Mouse (Mus musculus) embryonic facial prominence, embryonic 14.5 days (tissue): ENCODE results near the gene Gns. TPM values are rescaled to one million over a fixed set of nuclear protein-coding genes. Genes with fewer than 3 reads are reported as not detected.

ENCODE experiments used
- ATAC-seq: fragments of 200-750 bp; cut with Nextera tagmentation; 2 replicates; pipeline ENCODE4 v1.8.0; 2017; ENCODE audit warnings: low read depth, moderate number of reproducible peaks, moderate TSS enrichment
- DNase-seq: peaks from one replicate; pipeline ENCODE4 v3.0.0-alpha.2; 2015; ENCODE audit warnings: low spot score
- H3K27ac ChIP-seq: fragments of 300-500 bp; sonication (generic); replicated peaks from 2 replicates; pipeline ENCODE4 v1.5.1; 2014; ENCODE audit warnings: low read depth, mild to moderate bottlenecking, low read length, moderate library complexity
- H3K27me3 ChIP-seq: fragments of 300-500 bp; sonication (generic); replicated peaks from 2 replicates; pipeline ENCODE4 v1.6.1; 2014; ENCODE audit warnings: low read length; ENCODE audit not compliant: control insufficient read depth, insufficient read depth
- H3K36me3 ChIP-seq: fragments of 300-500 bp; sonication (generic); 2 replicates; pipeline ENCODE4 v1.6.1; 2014; ENCODE audit warnings: low read length, mixed read lengths; ENCODE audit not compliant: control insufficient read depth, insufficient read depth
- H3K4me1 ChIP-seq: fragments of 300-500 bp; sonication (generic); 2 replicates; pipeline ENCODE4 v1.6.1; 2014; ENCODE audit warnings: antibody characterized with exemption, low read length; ENCODE audit not compliant: control insufficient read depth, insufficient read depth
- H3K4me2 ChIP-seq: fragments of 300-500 bp; sonication (generic); 2 replicates; pipeline ENCODE4 v1.6.1; 2014; ENCODE audit warnings: low read depth, mild to moderate bottlenecking, low read length, moderate library complexity, mixed read lengths
- H3K4me3 ChIP-seq: fragments of 300-500 bp; sonication (generic); 2 replicates; pipeline ENCODE4 v1.5.1; 2014; ENCODE audit warnings: low read depth, mild to moderate bottlenecking, low read length
- H3K9ac ChIP-seq: fragments of 300-500 bp; sonication (generic); 2 replicates; pipeline ENCODE4 v1.6.1; 2014; ENCODE audit warnings: low read depth, mild to moderate bottlenecking, low read length, moderate library complexity, mixed read lengths
- H3K9me3 ChIP-seq: fragments of 300-500 bp; sonication (generic); 2 replicates; pipeline ENCODE4 v1.6.1; 2016; ENCODE audit warnings: low read length; ENCODE audit not compliant: control insufficient read depth
- WGBS: fragments of 180-500 bp; shearing (Covaris S2); extraction: QIAGEN DNeasy Blood & Tissue Kit; methylation state at CpG from one replicate; pipeline ENCODE4 v1.1.7; 2014; 5-methylcytosine and 5-hydroxymethylcytosine counted together
- polyA plus RNA-seq: library from polyadenylated mRNA; unstranded; fragments of >200 nt; fragmentation: Nextera tagmentation; extraction: Ambion mirVana; gene quantifications from 2 replicates; pipeline ENCODE4 v1.2.1, GENCODE M21; 2014

The Gns gene
- polyA plus RNA-seq, 1 experiment from 2014 or later, result 58.8 TPM

- Histone ChIP-seq H3K4me1 (0 out of 2 replicates have a peak, but pooled peaks cover 3% of the 10 kb centered on the region), H3K27ac (no peak overlapping the region), H3K4me2 (no peak overlapping the region), H3K9ac (no peak overlapping the region), H3K4me3 (no peak overlapping the region), H3K9me3 (no peaks in the 10 kb centered on the region), H3K36me3 (peaks cover 84% of the 10 kb centered on the region), H3K27me3 (no peaks in the 10 kb centered on the region)
- WGBS, result 21% methylated on average over 9 of the region's 9 CpGs
- DNase-seq (peak; percentile 83), ATAC-seq (peak; percentile 90)
Observed at GRCm38 (mm10) chr10:121386347-121386746, 21.5 kb downstream of the Gns start.

- Histone ChIP-seq H3K4me3 (no peak overlapping the region), H3K27ac (no peak overlapping the region), H3K36me3 (peaks cover 87% of the 10 kb centered on the region), H3K9me3 (no peaks in the 10 kb centered on the region), H3K4me1 (0 out of 2 replicates have a peak, but pooled peaks cover 3% of the 10 kb centered on the region), H3K4me2 (no peak overlapping the region), H3K27me3 (no peaks in the 10 kb centered on the region), H3K9ac (no peak overlapping the region)
- ATAC-seq (no peak), DNase-seq (no peak)
- WGBS, result 67% methylated on average over 10 of the region's 10 CpGs
Observed at GRCm38 (mm10) chr10:121390602-121391001, 25.7 kb downstream of the Gns start.

- no peak overlapping the region for H3K27ac ChIP-seq
- no peak overlapping the region for H3K9ac ChIP-seq
- no peaks in the 10 kb centered on the region for H3K9me3 ChIP-seq
- peaks cover 97% of the 10 kb centered on the region for H3K36me3 ChIP-seq
- no peaks in the 10 kb centered on the region for H3K27me3 ChIP-seq
- H3K4me2 ChIP-seq, result no peak overlapping the region
- ATAC-seq, result no peak
- no peak for DNase-seq
- WGBS, result 97% methylated on average over 8 of the region's 8 CpGs
- no peaks in the 10 kb centered on the region for H3K4me1 ChIP-seq
- H3K4me3 ChIP-seq, result no peak overlapping the region
Observed at GRCm38 (mm10) chr10:121391901-121392300, 27.0 kb downstream of the Gns start.

- 64% methylated on average over 6 of the region's 6 CpGs for WGBS
- no peaks in the 10 kb centered on the region for H3K27me3 ChIP-seq
- peak; percentile 32 for ATAC-seq
Observed at GRCm38 (mm10) chr10:121394270-121394669, 29.4 kb downstream of the Gns start.

GRCm38 (mm10) chr10:121394789-121395325, 30.0 kb downstream of the Gns start:
- peaks cover 73% of the 10 kb centered on the region for H3K36me3 ChIP-seq
- peak overlapping the region; percentile 39; the same call in 1 of the 2 replicates for H3K27ac ChIP-seq
- H3K4me2 ChIP-seq, result no peak overlapping the region
- no peaks in the 10 kb centered on the region for H3K9me3 ChIP-seq
- H3K27me3 ChIP-seq, result no peaks in the 10 kb centered on the region
- DNase-seq, result peak; percentile 53
- WGBS, result 69% methylated on average over 18 of the region's 18 CpGs
- H3K9ac ChIP-seq, result no peak overlapping the region
- no peaks in the 10 kb centered on the region for H3K4me1 ChIP-seq
- ATAC-seq, result peak; percentile 10; the same call in 1 of the 2 replicates
- no peak overlapping the region for H3K4me3 ChIP-seq

More at GRCm38 (mm10) chr10:121394270-121394669, 29.4 kb downstream of the Gns start:
- Histone ChIP-seq H3K4me2 (no peak overlapping the region), H3K9ac (no peak overlapping the region), H3K9me3 (no peaks in the 10 kb centered on the region), H3K4me1 (no peaks in the 10 kb centered on the region), H3K36me3 (peaks cover 78% of the 10 kb centered on the region), H3K27ac (peak overlapping the region; percentile 30; the same call in 1 of the 2 replicates), H3K4me3 (no peak overlapping the region)
- DNase-seq, result peak; percentile 58

GRCm38 (mm10) chr10:121395542-121396176, 30.8 kb downstream of the Gns start:
- no peak overlapping the region for H3K9ac ChIP-seq
- no peaks in the 10 kb centered on the region for H3K9me3 ChIP-seq
- no peak for DNase-seq
- H3K36me3 ChIP-seq, result peaks cover 65% of the 10 kb centered on the region
- 77% methylated on average over 20 of the region's 20 CpGs for WGBS
- no peak overlapping the region for H3K4me2 ChIP-seq
- H3K27me3 ChIP-seq, result no peaks in the 10 kb centered on the region
- no peak for ATAC-seq
- H3K4me1 ChIP-seq, result no peaks in the 10 kb centered on the region
- H3K27ac ChIP-seq, result peak overlapping the region; percentile 39; the same call in 1 of the 2 replicates
- no peak overlapping the region for H3K4me3 ChIP-seq

GRCm38 (mm10) chr10:121398599-121398998, 33.7 kb downstream of the Gns start:
- WGBS, result 86% methylated on average over 7 of the region's 7 CpGs
- Histone ChIP-seq H3K9me3 (no peaks in the 10 kb centered on the region), H3K9ac (no peak overlapping the region), H3K27me3 (no peaks in the 10 kb centered on the region), H3K4me1 (no peaks in the 10 kb centered on the region), H3K4me3 (no peak overlapping the region), H3K4me2 (no peak overlapping the region), H3K27ac (no peak overlapping the region), H3K36me3 (peaks cover 35% of the 10 kb centered on the region)
- DNase-seq, result no peak
- ATAC-seq, result no peak

- H3K4me1 ChIP-seq, result no peaks in the 10 kb centered on the region
- H3K27me3 ChIP-seq, result no peaks in the 10 kb centered on the region
- H3K4me2 ChIP-seq, result no peak overlapping the region
- 74% methylated on average over 7 of the region's 7 CpGs for WGBS
- H3K36me3 ChIP-seq, result peaks cover 11% of the 10 kb centered on the region
- no peak overlapping the region for H3K4me3 ChIP-seq
- no peaks in the 10 kb centered on the region for H3K9me3 ChIP-seq
- H3K27ac ChIP-seq, result no peak overlapping the region
- no peak overlapping the region for H3K9ac ChIP-seq
- no peak for ATAC-seq
- no peak for DNase-seq
Observed at GRCm38 (mm10) chr10:121401005-121401404, 36.1 kb downstream of the Gns start.

- Histone ChIP-seq H3K9ac (no peak overlapping the region), H3K4me2 (no peak overlapping the region), H3K9me3 (no peaks in the 10 kb centered on the region), H3K27me3 (no peaks in the 10 kb centered on the region), H3K27ac (no peak overlapping the region), H3K36me3 (no peaks in the 10 kb centered on the region), H3K4me3 (no peak overlapping the region), H3K4me1 (no peaks in the 10 kb centered on the region)
- DNase-seq (no peak), ATAC-seq (no peak)
- 63% methylated on average over 9 of the region's 9 CpGs for WGBS
Observed at GRCm38 (mm10) chr10:121403104-121403503, 38.2 kb downstream of the Gns start.
